Mouse (Mus musculus) kidney, postnatal 10 days (tissue): Measurements from ENCODE around the gene Ptpn21.

ENCODE experiments used
- DNase-seq: peaks from one replicate; pipeline ENCODE4 v3.0.0; 2021; ENCODE audit warnings: mixed read lengths

Ptpn21 gene

GRCm38 (mm10) chr12:98644852-98645251 lies 92.4 kb downstream of the Ptpn21 start:
- DNase-seq: no peak

DNA sequence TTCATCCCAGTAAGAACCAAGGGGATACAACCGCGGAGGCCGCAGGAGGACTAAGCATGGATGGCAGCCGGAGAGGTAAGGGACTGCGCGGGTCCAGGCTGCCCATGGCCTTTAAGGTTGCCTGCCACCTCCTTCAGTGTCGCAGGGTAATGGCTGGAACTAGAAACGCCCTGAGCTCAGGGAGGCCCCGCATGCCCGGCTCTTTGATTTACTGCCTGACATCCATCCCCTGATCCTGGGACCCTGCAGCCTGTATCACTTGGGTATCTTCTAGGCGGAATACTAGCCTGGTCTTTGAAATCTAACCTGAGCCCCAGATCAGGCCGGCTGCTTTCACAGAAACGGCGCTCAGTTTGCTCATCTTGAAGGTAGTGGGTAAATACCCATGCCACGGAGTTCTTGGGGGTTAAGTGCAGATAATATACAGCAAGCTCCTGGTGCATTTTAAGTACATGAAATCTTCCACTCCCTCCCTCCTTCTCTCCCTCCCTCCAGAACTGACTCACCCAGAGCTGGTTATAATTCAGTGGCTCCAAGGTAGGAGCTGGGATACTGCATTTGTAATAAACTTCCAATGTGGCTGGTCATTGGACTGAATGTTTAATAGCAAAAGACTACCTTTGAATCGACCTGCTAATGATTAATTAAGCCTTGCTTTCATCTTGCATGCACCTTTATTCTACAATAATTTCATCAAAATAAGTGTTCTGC lies 108.8 kb downstream of the Ptpn21 start:
- no peak for DNase-seq

GRCm38 (mm10) chr12:98627392-98628259 lies 109.6 kb downstream of the Ptpn21 start, which contains the start of gene Spata7:
TSS of gene Spata7 (plus strand) at chr12:98628157.
- peak; percentile 92 for DNase-seq
